Mouse (Mus musculus) hindbrain, embryonic 10.5 days (tissue): ENCODE data around the gene Cenpl. TPM values are rescaled to one million over a fixed set of nuclear protein-coding genes. Genes with fewer than 3 reads are reported as not detected.

Experiments
- polyA plus RNA-seq: library from polyadenylated mRNA; unstranded; fragments of >200 nt; fragmentation: Nextera tagmentation; extraction: Ambion mirVana; gene quantifications from 2 replicates; pipeline ENCODE4 v1.2.1, GENCODE M21; 2016

The Cenpl gene
- polyA plus RNA-seq, 1 experiment from 2014 or later: 33.0 TPM

Other genes starting within 250 kb of the Cenpl start
- gene Rc3h1, start 164.3 kb upstream of the Cenpl start, polyA plus RNA-seq: 8.2 and 8.5 TPM in 2 replicates
- gene Serpinc1, start 92.1 kb upstream of the Cenpl start, polyA plus RNA-seq: 1.4 and 1.9 TPM in 2 replicates
- 7.4 and 7.9 TPM in 2 replicates for gene Zbtb37, start 35.9 kb upstream of the Cenpl start, polyA plus RNA-seq
- 48.2 and 65.0 TPM in 2 replicates for gene Dars2, start 55 bp upstream of the Cenpl start, polyA plus RNA-seq
- gene Klhl20, start 60.8 kb downstream of the Cenpl start, polyA plus RNA-seq: 15.5 and 15.6 TPM in 2 replicates
- gene Ankrd45, start 72.0 kb downstream of the Cenpl start, polyA plus RNA-seq: 4.1 and 4.9 TPM in 2 replicates
- 0.13 and 0.45 TPM in 2 replicates for gene Tex50, start 88.6 kb downstream of the Cenpl start, polyA plus RNA-seq
- gene Prdx6, start 180.5 kb downstream of the Cenpl start, polyA plus RNA-seq: 490 and 579 TPM in 2 replicates